Mouse (Mus musculus) adrenal gland, postnatal 36 days (tissue): ENCODE measurements around the gene Iqgap3. TPM values are rescaled to one million over a fixed set of nuclear protein-coding genes. Genes with fewer than 3 reads are reported as not detected.

Experiments used
- DNase-seq, 2 experiments: peaks; one replicate each; pipeline ENCODE4 v3.0.0; 2021; ENCODE audit warnings: mixed read lengths in 1 of 2
- total RNA-seq, 2 experiments: library from RNA; stranded (reverse); gene quantifications; 2 replicates each; pipeline ENCODE4 v1.2.3; 2021

The Iqgap3 gene
- total RNA-seq, 2 experiments from 2014 or later: 2.1 to 2.2 TPM

DNA sequence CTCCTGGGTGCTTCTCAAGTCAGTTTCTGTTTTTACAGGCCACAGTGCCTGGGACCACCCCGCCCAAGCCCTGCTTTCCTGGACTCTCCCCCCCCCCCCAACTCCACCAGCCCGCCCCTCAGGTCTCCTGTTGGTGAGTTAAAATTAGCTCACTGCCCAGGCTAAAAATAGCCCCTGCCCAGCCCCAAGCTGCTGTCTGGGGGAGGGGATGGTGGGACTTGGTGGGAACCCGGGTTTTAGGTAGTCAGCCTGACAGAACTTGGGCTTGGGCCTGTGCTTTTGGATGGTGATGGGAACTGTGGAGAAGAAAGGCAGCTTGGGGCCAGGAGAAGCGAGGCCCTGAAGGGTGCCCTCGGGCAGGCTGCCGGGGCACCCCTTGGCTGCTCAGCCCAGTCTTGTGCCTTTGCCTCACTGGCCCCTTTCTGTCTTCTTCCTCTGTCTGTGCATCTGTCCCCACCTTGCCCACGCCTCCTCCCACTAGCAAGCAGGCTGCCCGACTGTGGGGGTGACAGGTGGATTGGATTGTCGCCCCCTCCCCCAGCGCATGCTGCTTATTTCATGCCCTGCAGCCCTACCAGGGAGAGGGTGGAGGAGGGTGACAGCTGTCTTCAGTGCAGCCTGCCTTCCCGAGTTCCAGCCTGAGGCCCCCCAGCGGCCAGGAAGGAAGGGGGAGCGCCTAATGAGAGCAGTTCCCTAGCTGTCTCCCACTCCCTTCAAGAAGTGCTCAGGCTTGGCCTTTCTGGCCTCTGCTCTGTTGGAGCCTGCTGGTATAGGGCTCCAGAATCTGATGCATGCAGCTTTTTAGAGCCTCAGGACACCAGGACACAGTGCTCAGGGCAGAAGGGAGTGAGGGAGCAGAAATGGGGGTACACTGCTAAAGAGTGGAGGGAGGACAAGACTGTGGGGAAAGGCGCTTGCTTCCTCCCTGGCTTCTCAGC lies 68.6 kb downstream of the Iqgap3 start:
- DNase-seq: peak; percentile 15 to 55

DNA sequence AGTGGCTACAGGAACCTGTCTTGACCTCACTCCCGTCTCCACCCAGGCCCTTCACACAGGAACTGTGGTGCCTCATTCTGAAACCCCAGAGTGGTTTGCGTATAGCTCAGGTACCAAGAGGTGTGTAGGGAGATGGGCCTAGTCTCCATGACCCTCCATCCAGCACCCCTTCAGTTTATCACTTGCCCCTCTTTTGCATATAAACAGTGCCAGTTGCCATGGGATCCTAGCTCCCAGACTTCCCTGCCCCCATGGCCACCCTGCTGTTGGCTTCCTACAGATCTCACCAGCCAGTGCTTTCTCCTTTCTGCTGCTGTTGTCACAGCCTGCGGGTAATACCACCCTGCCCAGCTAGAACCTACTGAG lies 69.2 kb downstream of the Iqgap3 start:
- no peak for DNase-seq

DNA sequence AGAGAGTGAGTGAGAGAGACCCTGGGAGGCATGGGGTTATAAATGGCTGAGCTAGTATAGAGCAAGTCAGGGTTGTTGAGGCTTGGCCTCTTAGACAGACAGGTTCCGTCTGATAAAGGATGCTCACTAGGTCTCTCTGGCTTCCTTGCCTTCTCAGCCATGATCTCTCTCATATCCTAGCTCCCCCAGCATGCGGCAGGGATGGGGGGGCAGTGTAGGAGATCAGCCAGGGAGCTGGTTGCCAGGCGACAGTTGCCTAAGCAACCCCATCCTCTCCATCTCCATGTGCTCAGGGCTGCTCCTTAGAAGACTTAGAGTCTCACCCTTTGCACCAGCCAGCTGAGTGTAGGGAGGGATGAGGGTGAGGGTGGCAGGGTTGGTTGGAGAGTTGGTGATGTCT lies 70.3 kb downstream of the Iqgap3 start:
- DNase-seq: no peak

DNA sequence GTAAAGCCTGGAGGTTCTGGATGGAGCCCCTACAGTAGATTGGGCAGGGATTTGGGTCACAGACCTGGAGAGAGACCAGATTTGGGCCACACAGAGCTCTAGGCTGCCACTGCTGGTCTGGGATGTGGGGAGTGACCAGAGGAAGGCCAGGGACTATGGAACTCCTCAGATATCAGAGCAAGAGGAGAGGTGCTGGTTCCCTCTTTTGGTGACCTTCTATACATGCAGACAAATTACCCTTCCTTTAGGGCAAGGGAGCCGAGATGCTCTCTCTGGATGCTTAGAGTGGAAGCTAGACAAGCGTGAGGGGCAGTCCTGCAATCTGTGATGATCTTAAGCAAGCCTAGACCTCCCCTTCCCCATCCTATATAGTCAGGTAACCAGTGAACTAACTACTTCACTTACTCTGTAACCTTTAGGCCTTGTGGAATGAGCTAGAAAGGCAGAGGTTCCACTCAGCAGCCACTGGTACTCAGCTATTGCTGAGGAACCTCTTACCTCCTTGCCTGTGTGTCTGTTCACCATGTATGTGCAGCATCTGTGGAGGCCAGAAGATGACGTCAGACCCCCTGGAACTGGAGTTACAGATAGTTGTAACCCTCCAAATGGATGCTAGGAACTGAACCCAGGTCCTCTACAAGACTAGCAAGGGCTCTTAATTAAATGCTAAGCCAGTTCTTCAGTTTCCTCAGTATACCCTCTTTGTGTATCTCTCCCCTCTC lies 71.7 kb downstream of the Iqgap3 start:
- DNase-seq: no peak

DNA sequence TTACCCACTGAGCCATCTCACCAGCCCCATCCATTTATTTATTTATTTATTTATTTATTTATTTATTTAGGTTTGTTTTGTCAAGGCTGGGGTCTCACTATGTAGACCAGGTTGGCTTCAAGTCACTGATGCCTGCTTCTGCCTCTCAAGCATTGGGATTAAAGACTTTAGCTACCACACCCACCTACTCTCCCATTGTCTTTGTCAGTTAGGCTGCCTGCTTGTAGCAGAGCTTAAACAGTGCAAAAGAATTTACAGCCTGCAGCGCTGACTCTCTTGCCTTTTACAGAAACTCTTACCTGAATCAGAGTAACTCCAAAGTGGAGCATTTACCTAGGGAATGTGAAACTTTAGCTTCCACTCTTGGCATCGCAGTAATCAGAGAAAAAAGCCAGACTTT lies 72.5 kb downstream of the Iqgap3 start:
- DNase-seq: no peak

DNA sequence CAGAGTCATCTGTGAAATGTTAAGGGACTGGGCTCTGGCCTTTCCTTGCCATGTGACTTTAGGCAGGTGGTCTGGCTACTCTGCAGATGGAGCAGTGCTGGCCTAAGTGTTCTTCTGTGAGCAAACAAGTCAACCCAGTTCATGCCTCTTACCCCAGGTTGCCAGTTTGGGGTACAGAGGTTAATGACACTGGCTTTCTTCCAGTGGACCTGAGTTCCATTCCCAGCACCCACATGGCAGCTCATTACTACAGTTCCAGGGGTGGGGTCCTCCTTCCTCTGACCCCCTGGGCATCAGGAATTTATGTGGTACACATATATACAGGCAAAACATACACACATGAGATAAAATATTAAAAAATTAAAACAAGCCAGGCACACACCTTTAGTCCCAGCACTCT lies 75.0 kb downstream of the Iqgap3 start:
- no peak for DNase-seq

DNA sequence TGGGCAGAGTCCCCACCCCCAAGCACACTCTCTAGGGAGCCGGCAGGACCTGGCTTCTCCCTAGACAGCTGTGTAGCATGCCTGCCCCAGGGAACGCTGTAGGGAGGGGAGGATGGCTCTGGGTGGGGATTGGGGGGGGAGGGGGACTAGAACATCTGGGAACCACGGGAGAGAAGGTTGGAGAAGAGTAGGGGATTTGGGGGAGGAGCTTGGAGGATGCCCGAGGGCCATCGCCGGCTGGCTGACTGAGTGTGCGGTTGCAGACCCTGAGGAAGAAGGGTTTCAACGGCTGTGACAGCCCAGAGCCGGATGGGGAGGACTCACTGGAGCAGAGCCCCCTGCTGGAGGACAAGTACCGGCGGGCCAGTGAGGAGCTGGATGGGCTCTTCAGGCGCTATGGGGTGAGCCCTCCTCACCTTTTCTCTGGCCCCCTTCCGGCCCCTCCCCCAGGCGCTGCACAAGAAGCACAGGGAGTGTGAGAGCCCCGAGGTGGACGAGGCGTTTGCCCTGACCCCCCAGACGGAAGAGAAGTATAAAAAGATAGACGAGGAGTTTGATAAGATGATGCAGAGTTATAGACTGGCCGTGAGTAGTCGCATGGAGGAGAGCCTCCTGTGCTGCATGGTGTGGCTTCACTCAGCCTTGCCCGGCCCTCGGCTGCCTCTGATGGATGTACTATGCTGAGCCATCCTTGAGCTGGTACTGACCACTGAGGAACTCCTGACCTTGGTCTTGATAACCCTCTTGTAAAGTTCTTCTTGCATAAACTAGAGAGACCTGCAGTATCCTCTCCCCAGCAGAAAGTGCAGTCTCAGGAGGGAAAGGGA lies 76.2 kb downstream of the Iqgap3 start:
- peak; percentile 48 to 68 for DNase-seq

DNA sequence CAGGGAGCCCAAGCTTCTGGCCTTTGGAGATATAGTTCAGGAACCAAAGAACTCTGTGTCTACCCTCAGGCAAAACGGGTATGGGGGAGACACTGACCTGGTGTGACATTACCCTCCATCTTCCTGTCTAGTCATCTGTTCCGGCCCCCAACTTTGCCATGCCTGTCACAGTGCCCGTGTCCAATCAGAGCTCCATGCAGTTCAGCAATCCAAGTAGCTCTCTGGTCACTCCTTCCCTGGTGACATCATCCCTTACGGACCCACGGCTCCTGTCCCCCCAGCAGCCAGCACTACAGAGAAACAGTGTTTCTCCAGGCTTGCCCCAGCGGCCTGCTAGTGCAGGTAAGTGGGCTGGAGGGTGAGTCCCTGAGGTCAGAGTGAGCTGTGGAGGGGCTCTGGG lies 77.2 kb downstream of the Iqgap3 start:
- no peak for DNase-seq

DNA sequence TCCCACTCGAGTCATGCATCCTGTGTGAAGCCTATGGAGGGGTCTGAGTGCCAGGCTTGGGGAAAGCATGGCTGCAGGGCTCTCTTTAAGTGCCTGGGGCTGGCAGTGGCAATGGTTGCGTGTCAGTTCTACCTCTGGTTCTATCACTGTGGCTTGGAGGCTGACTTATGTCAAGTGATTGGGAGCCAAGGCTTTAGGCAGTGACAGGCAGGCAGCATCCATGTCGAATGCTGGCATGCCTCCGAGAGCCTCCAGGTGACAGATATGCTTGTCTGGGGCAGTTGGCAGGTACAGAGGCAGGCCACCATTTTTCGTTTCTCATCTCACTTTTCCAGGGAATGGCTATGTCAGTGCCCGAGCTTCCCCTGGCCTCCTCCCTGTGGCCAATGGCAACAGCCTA lies 79.1 kb downstream of the Iqgap3 start:
- no peak for DNase-seq

DNA sequence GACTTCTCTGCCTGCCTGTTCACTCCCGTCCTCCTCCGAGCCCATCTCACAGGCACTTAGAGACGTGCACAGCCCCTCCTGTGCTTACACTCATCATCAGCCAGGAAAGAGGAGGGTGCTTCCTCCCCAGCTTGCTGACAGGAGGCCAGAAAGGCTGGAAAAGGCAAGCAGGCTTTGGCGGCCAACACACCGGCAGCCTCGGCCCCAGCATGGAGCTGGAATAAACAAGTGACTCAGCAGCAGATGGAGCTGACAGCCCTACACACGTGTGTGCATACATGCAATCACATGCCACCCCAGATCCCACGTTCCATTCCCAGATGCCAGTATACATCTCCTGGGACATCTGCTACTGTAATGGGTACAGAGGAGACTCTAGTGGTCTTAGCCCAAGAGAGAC lies 80.5 kb downstream of the Iqgap3 start:
- DNase-seq: peak; percentile 51 to 61

DNA sequence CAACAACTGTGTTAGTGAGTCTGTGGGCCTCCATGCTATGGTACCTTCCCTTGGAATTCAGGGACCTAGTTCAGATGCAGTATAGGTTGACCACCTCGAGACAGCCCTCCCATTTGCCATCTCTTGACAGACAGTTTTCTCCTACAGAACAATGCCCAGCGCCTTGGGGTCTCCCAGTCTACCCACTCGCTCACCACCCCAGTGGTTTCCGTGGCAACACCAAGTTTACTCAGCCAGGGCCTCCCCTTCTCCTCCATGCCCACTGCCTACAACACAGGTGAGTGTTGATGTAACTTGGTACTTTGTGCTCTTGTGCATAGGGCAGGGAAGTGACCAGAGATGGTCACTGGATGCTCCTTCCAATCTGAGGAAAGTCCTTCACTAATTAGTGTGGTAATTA lies 81.0 kb downstream of the Iqgap3 start:
- DNase-seq: peak in 1 of 2 experiments; percentile 1

DNA sequence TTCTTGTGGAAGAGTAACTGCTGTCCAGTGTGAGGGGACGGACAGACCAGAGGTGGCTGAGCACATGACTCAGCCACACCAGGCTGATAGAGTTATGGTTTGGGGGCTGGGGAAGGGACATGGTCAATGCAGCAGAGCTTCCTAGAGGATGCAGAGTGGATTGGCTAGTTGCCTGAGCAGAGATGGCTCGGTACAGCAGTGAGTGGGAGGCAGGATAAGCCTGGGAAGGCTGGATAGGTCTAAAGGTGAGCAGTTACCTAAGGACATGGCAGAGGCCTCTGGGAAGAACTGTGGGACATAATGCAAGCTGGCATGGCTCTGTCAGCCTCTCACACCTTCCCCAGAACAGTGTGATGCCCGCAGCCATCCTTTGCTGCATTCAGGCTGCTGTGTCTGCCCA lies 82.1 kb downstream of the Iqgap3 start:
- peak in 1 of 2 experiments; percentile 9 for DNase-seq

DNA sequence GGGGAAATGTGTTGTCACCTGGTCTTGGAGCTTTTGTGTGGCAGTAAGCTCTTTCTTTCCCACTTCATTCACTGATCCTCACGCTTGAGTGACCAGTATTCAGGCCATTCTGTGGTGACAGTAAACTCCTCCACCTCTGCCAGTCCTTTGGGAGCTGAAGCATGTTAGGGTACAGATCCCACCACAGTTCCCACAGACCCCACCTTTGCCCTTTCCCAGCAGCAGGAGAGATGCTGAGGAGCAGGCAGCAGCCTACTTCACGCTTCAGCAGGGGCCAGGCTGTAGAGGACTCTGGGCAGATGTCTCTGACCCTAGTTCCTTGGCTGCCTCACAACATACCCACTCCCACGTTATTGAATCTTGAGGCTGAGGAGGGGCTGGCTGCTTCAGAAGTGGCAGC lies 82.5 kb downstream of the Iqgap3 start:
- DNase-seq: no peak

DNA sequence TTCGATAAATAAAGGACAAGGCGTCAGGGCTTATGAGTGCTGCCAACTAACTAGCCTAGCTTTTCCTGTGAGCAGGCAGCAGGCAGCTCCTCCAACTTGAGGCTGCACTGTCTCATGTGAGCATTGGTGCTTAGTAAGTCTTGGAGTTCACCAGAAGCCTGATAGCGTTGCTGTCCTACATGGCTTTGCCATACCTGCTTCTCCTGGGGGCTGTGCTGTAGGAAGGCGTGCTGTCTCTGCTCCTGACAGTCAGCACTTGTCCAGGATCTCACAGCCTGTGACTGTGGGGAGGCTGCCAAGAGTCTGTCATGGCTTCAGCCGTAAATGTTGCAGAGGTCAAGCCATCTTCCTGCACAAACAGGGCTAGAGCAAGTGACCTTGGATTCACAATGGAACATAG lies 84.3 kb downstream of the Iqgap3 start:
- DNase-seq: peak; percentile 77 to 83

DNA sequence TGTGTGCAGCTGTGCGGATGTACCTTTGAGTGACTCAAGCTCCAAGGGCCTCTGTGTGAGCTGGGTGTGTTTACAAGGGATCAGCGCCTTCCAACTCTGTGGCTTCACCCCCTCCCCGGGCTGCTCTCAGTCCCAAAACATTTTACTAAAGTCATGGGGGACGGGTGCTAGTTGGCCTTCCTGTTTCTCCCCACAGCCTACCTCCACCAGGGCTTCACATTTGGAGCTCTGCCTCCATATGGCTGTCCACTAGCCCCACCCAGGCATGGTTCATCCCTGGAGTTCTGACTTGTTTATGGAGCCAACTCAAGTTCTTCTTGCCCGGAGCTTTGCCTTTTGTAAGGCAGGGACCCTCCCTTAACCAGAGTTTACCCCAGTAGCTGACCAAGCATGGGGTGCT lies 88.6 kb downstream of the Iqgap3 start:
- no peak for DNase-seq

Other genes starting within 250 kb of the Iqgap3 start
- under 1 TPM in 1 of 2 experiments, not detected in 1; 0.36 TPM for gene Sh2d2a, start 235.2 kb upstream of the Iqgap3 start, total RNA-seq
- 10 to 100 TPM; 49.2 to 57.4 TPM for gene Prcc, start 196.4 kb upstream of the Iqgap3 start, total RNA-seq
- 100 to 1,000 TPM; 187 TPM for gene Hdgf, start 175.7 kb upstream of the Iqgap3 start, total RNA-seq
- 100 to 1,000 TPM; 116 to 130 TPM for gene Mrpl24, start 162.5 kb upstream of the Iqgap3 start, total RNA-seq
- gene Isg20l2, start 151.7 kb upstream of the Iqgap3 start, total RNA-seq: 10 to 100 TPM; 20.7 to 22.0 TPM
- gene Rrnad1, start 151.3 kb upstream of the Iqgap3 start, total RNA-seq: 10 to 100 TPM; 14.3 to 16.1 TPM
- under 1 TPM in 1 of 2 experiments, not detected in 1; 0.33 TPM for gene Crabp2, start 133.3 kb upstream of the Iqgap3 start, total RNA-seq
- 10 to 100 TPM in 1 of 2 experiments, 1 to 10 TPM in 1; 8.8 to 13.3 TPM for gene Nes, start 110.9 kb upstream of the Iqgap3 start, total RNA-seq
- 10 to 100 TPM; 45.9 to 47.8 TPM for gene Bcan, start 81.7 kb upstream of the Iqgap3 start, total RNA-seq
- gene Hapln2, start 54.4 kb upstream of the Iqgap3 start, total RNA-seq: not detected
- gene Gpatch4, start 38.9 kb upstream of the Iqgap3 start, total RNA-seq: 10 to 100 TPM; 12.9 to 20.4 TPM
- 100 to 1,000 TPM; 127 to 140 TPM for gene Naxe, start 23.5 kb upstream of the Iqgap3 start, total RNA-seq
- not detected for gene Ttc24, start 3.7 kb upstream of the Iqgap3 start, total RNA-seq
- gene Mef2d, start 60.4 kb downstream of the Iqgap3 start, total RNA-seq: 10 to 100 TPM; 85.1 to 99.4 TPM
- gene Rhbg, start 172.7 kb downstream of the Iqgap3 start, total RNA-seq: 1 to 10 TPM; 5.5 to 7.9 TPM
- 1 to 10 TPM in 1 of 2 experiments, under 1 TPM in 1; 0.99 to 1.5 TPM for gene Gm38392, start 205.2 kb downstream of the Iqgap3 start, total RNA-seq
- 1 to 10 TPM; 6.9 to 8.0 TPM for gene Tsacc, start 215.0 kb downstream of the Iqgap3 start, total RNA-seq
- gene Cct3, start 215.1 kb downstream of the Iqgap3 start, total RNA-seq: 100 to 1,000 TPM; 301 to 387 TPM
- gene Glmp, start 243.1 kb downstream of the Iqgap3 start, total RNA-seq: 100 to 1,000 TPM; 199 to 231 TPM